Mouse (Mus musculus): ENCODE data around the gene Zfp362.

DNA sequence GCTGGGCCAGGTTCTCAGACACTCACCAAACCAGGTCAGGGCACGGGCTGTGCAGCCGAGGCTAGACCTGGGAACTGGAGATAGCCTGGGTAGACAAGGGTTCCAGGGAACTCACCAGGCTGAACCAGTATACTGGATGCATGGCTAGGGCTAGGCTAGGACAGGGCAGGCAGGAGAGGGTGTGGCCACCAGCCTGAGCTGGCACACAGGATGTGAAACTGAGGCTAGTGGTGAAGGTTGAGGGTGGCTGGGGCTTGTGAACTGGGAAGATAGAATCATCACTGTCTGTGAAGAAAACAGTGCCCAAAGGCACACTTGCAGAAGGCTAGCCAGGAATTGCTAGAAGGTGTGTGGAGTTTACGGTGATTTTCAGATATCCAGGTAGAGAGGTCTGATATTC is 43.1 kb upstream of the Zfp362 start:
- TF ChIP-seq CTCF (IDR thresholded peaks at IDR 0.05; ENCODE audit: insufficient read depth, low read depth, low read length): no peak
- no peak for TF ChIP-seq POLR2A (IDR thresholded peaks at IDR 0.05; ENCODE audit: insufficient read depth, low read depth, low read length)

All from olfactory bulb, adult 2 months (tissue).